Mouse (Mus musculus) kidney, embryonic 15.5 days (tissue): ENCODE data around the gene Atp6v0c. TPM values are rescaled to one million over a fixed set of nuclear protein-coding genes. Genes with fewer than 3 reads are reported as not detected.
"Not testable (repeated sequence)": the region's sequence is repeated elsewhere in the genome, so short reads cannot be mapped to it uniquely, and the experiment has no call there.

ENCODE experiments used
- ATAC-seq: fragments of 200-750 bp; cut with Nextera tagmentation; replicated peaks from 2 replicates; pipeline ENCODE4 v1.8.0; 2017; ENCODE audit warnings: moderate TSS enrichment; ENCODE audit not compliant: low FRiP score
- H3K27ac ChIP-seq: fragments of 300-500 bp; sonication (generic); 2 replicates; pipeline ENCODE4 v1.5.1; 2015; ENCODE audit warnings: mild to moderate bottlenecking, inconsistent platforms
- H3K27me3 ChIP-seq: fragments of 300-500 bp; sonication (generic); 2 replicates; pipeline ENCODE4 v1.6.1; 2015; ENCODE audit warnings: inconsistent platforms
- H3K36me3 ChIP-seq: fragments of 300-500 bp; sonication (generic); 2 replicates; pipeline ENCODE4 v1.6.1; 2015; ENCODE audit warnings: inconsistent platforms
- H3K4me1 ChIP-seq: fragments of 300-500 bp; sonication (generic); 2 replicates; pipeline ENCODE4 v1.6.1; 2015; ENCODE audit warnings: inconsistent platforms
- H3K4me2 ChIP-seq: fragments of 300-500 bp; sonication (generic); 2 replicates; pipeline ENCODE4 v1.6.1; 2015; ENCODE audit warnings: moderate library complexity, mild to moderate bottlenecking, inconsistent platforms
- H3K4me3 ChIP-seq: fragments of 300-500 bp; sonication (generic); replicated peaks from 2 replicates; pipeline ENCODE4 v1.5.1; 2015; ENCODE audit warnings: mild to moderate bottlenecking, inconsistent platforms
- H3K9ac ChIP-seq: fragments of 300-500 bp; sonication (generic); 2 replicates; pipeline ENCODE4 v1.6.1; 2015; ENCODE audit warnings: mild to moderate bottlenecking, inconsistent platforms
- H3K9me3 ChIP-seq: fragments of 300-500 bp; sonication (generic); replicated peaks from 2 replicates; pipeline ENCODE4 v1.6.1; 2016; ENCODE audit warnings: inconsistent platforms
- WGBS: fragments of 180-500 bp; shearing (Covaris S2); methylation state at CpG from one replicate; pipeline ENCODE4 v1.1.7; 2015; ENCODE audit warnings: mixed read lengths; 5-methylcytosine and 5-hydroxymethylcytosine counted together
- polyA plus RNA-seq: library from polyadenylated mRNA; unstranded; fragments of >200 nt; fragmentation: Nextera tagmentation; extraction: Ambion mirVana; gene quantifications from 2 replicates; pipeline ENCODE4 v1.2.1, GENCODE M21; 2015

The Atp6v0c gene
- polyA plus RNA-seq, 1 experiment from 2014 or later: 562 TPM

- Histone ChIP-seq H3K9ac (0 out of 2 replicates have a peak overlapping the region, but pooled peaks have one; percentile 43), H3K36me3 (peaks cover 9% of the 10 kb centered on the region; the same call in 1 of the 2 replicates), H3K9me3 (no peaks in the 10 kb centered on the region), H3K27me3 (no peaks in the 10 kb centered on the region), H3K4me2 (peak overlapping the region; percentile 83), H3K4me3 (peak overlapping the region; percentile 48), H3K4me1 (peaks cover 13% of the 10 kb centered on the region), H3K27ac (no peak overlapping the region)
- 5% methylated on average over 7 of the region's 7 CpGs for WGBS
- ATAC-seq: no peak
Measured at GRCm38 (mm10) chr17:24151382-24151781, 18.1 kb downstream of the Atp6v0c start.

- H3K9ac ChIP-seq: peak within 1 kb of the TSS; percentile 43; the same call in 1 of the 2 replicates
- H3K27me3 ChIP-seq: no peaks in the 10 kb centered on the region
- no peak within 1 kb of the TSS for H3K27ac ChIP-seq
- ATAC-seq: no peak
- peak within 1 kb of the TSS; percentile 48 for H3K4me3 ChIP-seq
- H3K9me3 ChIP-seq: no peaks in the 10 kb centered on the region
- H3K4me1 ChIP-seq: peaks cover 13% of the 10 kb centered on the region
- peak within 1 kb of the TSS; percentile 83 for H3K4me2 ChIP-seq
- 82% methylated on average over 2 of the region's 2 CpGs for WGBS
- peaks cover 7% of the 10 kb centered on the region; the same call in 1 of the 2 replicates for H3K36me3 ChIP-seq
Measured at GRCm38 (mm10) chr17:24150824-24151223, 18.7 kb downstream of the Atp6v0c start, which contains the start of gene Pdpk1. Pdpk1 (minus strand) TSS chr17:24150924.

- no peaks in the 10 kb centered on the region for H3K27me3 ChIP-seq
- peaks cover 13% of the 10 kb centered on the region for H3K4me1 ChIP-seq
- no peak overlapping the region for H3K9ac ChIP-seq
- H3K27ac ChIP-seq: no peak overlapping the region
- no peak overlapping the region for H3K4me3 ChIP-seq
- H3K4me2 ChIP-seq: no peak overlapping the region
- H3K9me3 ChIP-seq: no peaks in the 10 kb centered on the region
- ATAC-seq: no peak
- H3K36me3 ChIP-seq: 0 out of 2 replicates have a peak, but pooled peaks cover 1% of the 10 kb centered on the region
- WGBS: 89% methylated on average over 7 of the region's 7 CpGs
Measured at GRCm38 (mm10) chr17:24149421-24149820, 20.1 kb downstream of the Atp6v0c start.

- H3K9ac ChIP-seq: no peak overlapping the region
- peaks cover 26% of the 10 kb centered on the region for H3K4me1 ChIP-seq
- H3K4me2 ChIP-seq: no peak overlapping the region
- 48% methylated on average over 2 of the region's 2 CpGs for WGBS
- H3K9me3 ChIP-seq: no peaks in the 10 kb centered on the region
- ATAC-seq: no peak
- H3K36me3 ChIP-seq: no peaks in the 10 kb centered on the region
- H3K27ac ChIP-seq: no peak overlapping the region
- no peak overlapping the region for H3K4me3 ChIP-seq
- H3K27me3 ChIP-seq: no peaks in the 10 kb centered on the region
Measured at GRCm38 (mm10) chr17:24142897-24143296, 26.6 kb downstream of the Atp6v0c start.

- Histone ChIP-seq H3K27ac (peak overlapping the region; percentile 90), H3K4me2 (peak overlapping the region; percentile 82), H3K36me3 (no peaks in the 10 kb centered on the region), H3K27me3 (no peaks in the 10 kb centered on the region), H3K9ac (peak overlapping the region; percentile 85), H3K9me3 (no peaks in the 10 kb centered on the region), H3K4me1 (peaks cover 28% of the 10 kb centered on the region), H3K4me3 (peak overlapping the region; percentile 83)
- WGBS: under 1% methylated on average over 36 of the region's 57 CpGs
- ATAC-seq: peak; percentile 98
Measured at GRCm38 (mm10) chr17:24141425-24141920, 28.0 kb downstream of the Atp6v0c start.

- no peaks in the 10 kb centered on the region for H3K27me3 ChIP-seq
- WGBS: under 1% methylated on average over 38 of the region's 43 CpGs
- peak overlapping the region; percentile 82 for H3K4me2 ChIP-seq
- H3K36me3 ChIP-seq: no peaks in the 10 kb centered on the region
- peak; percentile 71 for ATAC-seq
- peak overlapping the region; percentile 83 for H3K4me3 ChIP-seq
- no peaks in the 10 kb centered on the region for H3K9me3 ChIP-seq
- H3K4me1 ChIP-seq: peaks cover 28% of the 10 kb centered on the region
- peak overlapping the region; percentile 90 for H3K27ac ChIP-seq
- peak overlapping the region; percentile 85 for H3K9ac ChIP-seq
Measured at GRCm38 (mm10) chr17:24140845-24141424, 28.6 kb downstream of the Atp6v0c start.

- H3K27me3 ChIP-seq: no peaks in the 10 kb centered on the region
- no peak for ATAC-seq
- peak overlapping the region; percentile 82 for H3K4me2 ChIP-seq
- H3K4me3 ChIP-seq: peak overlapping the region; percentile 83
- H3K4me1 ChIP-seq: peaks cover 28% of the 10 kb centered on the region
- H3K9ac ChIP-seq: peak overlapping the region; percentile 85
- H3K9me3 ChIP-seq: no peaks in the 10 kb centered on the region
- H3K36me3 ChIP-seq: no peaks in the 10 kb centered on the region
- H3K27ac ChIP-seq: peak overlapping the region; percentile 90; the same call in 1 of the 2 replicates
- WGBS: 87% methylated on average over 4 of the region's 4 CpGs
Measured at GRCm38 (mm10) chr17:24139968-24140367, 29.5 kb downstream of the Atp6v0c start.

- no peak overlapping the region for H3K4me3 ChIP-seq
- no peak overlapping the region for H3K9ac ChIP-seq
- H3K27ac ChIP-seq: no peak overlapping the region
- no peak overlapping the region for H3K4me2 ChIP-seq
- no peaks in the 10 kb centered on the region for H3K9me3 ChIP-seq
- H3K36me3 ChIP-seq: no peaks in the 10 kb centered on the region
- H3K4me1 ChIP-seq: peaks cover 28% of the 10 kb centered on the region
- no peak for ATAC-seq
- no peaks in the 10 kb centered on the region for H3K27me3 ChIP-seq
- WGBS: 66% methylated on average over 3 of the region's 3 CpGs
Measured at GRCm38 (mm10) chr17:24139256-24139655, 30.2 kb downstream of the Atp6v0c start.

- no peak overlapping the region for H3K9ac ChIP-seq
- H3K4me1 ChIP-seq: peaks cover 28% of the 10 kb centered on the region
- H3K4me3 ChIP-seq: no peak overlapping the region
- no peaks in the 10 kb centered on the region for H3K27me3 ChIP-seq
- no peak for ATAC-seq
- no peak overlapping the region for H3K27ac ChIP-seq
- H3K36me3 ChIP-seq: no peaks in the 10 kb centered on the region
- H3K9me3 ChIP-seq: no peaks in the 10 kb centered on the region
- H3K4me2 ChIP-seq: no peak overlapping the region
- 81% methylated on average over 2 of the region's 2 CpGs for WGBS
Measured at GRCm38 (mm10) chr17:24137226-24137880, 32.1 kb downstream of the Atp6v0c start.

GRCm38 (mm10) chr17:24134062-24134461 is 35.4 kb downstream of the Atp6v0c start:
- Histone ChIP-seq H3K9ac (no peak overlapping the region), H3K36me3 (no peaks in the 10 kb centered on the region), H3K4me2 (no peak overlapping the region), H3K4me3 (no peak overlapping the region), H3K4me1 (peaks cover 10% of the 10 kb centered on the region; the same call in 1 of the 2 replicates), H3K9me3 (no peaks in the 10 kb centered on the region), H3K27me3 (no peaks in the 10 kb centered on the region), H3K27ac (no peak overlapping the region)
- no peak for ATAC-seq

- not testable (repeated sequence) for ATAC-seq, H3K9ac ChIP-seq
Measured at GRCm38 (mm10) chr17:24132919-24133318, 36.6 kb downstream of the Atp6v0c start.

GRCm38 (mm10) chr17:24131570-24131969 is 37.9 kb downstream of the Atp6v0c start:
- Histone ChIP-seq H3K27ac (no peak overlapping the region), H3K9ac (no peak overlapping the region), H3K4me1 (peaks cover 6% of the 10 kb centered on the region; the same call in 1 of the 2 replicates), H3K4me3 (no peak overlapping the region), H3K4me2 (no peak overlapping the region), H3K27me3 (no peaks in the 10 kb centered on the region), H3K9me3 (no peaks in the 10 kb centered on the region), H3K36me3 (no peaks in the 10 kb centered on the region)
- 70% methylated on average over 3 of the region's 3 CpGs for WGBS
- no peak for ATAC-seq

More at GRCm38 (mm10) chr17:24132919-24133318, 36.6 kb downstream of the Atp6v0c start:
- H3K4me1 ChIP-seq, H3K4me2 ChIP-seq, H3K27ac ChIP-seq, H3K36me3 ChIP-seq, H3K27me3 ChIP-seq, H3K9me3 ChIP-seq, H3K4me3 ChIP-seq: not testable (repeated sequence)
- 93% methylated on average over 4 of the region's 4 CpGs for WGBS
